Mouse (Mus musculus) gastrocnemius, postnatal 36 days (tissue): ENCODE results near the gene Fbxo2. TPM values are rescaled to one million over a fixed set of nuclear protein-coding genes. Genes with fewer than 3 reads are reported as not detected.
"Not testable (repeated sequence)": the region's sequence is repeated elsewhere in the genome, so short reads cannot be mapped to it uniquely, and the experiment has no call there.

ENCODE experiments used
- DNase-seq, 2 experiments: peaks; one replicate each; pipeline ENCODE4 v3.0.0; 2022
- intact Hi-C: fragments of 180-260 bp; cut with DNase I; formaldehyde crosslinking; loops from one replicate; pipeline ENCODE4 v1.15.1; 2025
- long read RNA-seq, 2 experiments: library from polyadenylated mRNA; stranded (forward); transcript quantifications; one replicate each; pipeline ENCODE4 v2.0.0; 2021
- total RNA-seq, 2 experiments: library from RNA; stranded (reverse); gene quantifications; 2 replicates each; pipeline ENCODE4 v1.2.3; 2021

Fbxo2 gene
- not detected for total RNA-seq
- long read RNA-seq, experiment 1 = 0 reads
- long read RNA-seq, experiment 2 = 0 reads

DNA sequence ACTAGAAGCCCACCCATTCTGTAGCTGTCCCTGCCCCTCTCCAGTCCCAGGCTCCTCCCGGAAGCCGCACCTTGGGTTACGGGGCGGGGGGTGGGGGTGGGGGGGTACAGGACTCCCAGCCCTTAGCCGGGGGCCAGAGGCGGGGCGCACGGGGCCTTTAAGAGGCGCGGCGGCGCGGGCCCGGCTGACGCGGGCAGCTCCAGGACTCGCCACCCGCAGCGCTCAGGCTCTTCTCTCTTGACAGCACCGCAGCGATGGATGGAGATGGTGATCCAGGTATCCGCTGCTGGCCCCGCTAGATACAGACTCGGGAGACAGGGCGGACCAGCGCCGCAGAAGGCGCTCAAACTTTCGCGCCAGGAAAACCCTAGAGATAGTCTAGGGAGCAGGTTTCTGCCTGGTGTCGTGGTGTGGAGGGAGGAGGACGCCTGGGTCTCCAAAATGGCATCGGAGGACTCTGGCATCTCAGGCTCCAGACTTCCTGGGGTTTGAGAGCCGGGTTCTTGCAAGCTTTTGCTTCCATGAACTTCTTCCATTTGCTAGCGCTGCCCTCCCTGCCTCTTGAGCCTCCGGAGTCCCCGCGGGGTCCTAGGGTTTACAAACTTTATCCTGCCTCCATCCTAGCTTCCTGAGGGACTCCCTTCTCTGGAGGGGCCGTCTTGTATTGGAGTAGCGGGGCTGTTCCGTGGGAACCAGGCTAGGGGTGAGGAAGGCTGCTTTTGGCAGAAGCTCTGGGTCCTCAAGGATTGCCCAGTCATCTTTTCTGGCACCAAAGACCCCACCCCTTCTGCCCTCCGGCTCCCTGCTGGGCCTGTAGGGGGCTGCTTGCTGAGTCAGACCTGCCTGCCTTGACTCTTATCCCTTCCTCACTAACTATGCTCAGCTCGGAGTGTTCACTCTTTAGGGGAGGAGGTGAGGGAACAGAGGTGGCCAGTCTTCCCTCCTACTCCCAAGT is at the start of gene Fbxo2, which contains the start of gene Fbxo44:
Fbxo2 (plus strand) TSS at position 186 of the 955 bp plus-strand sequence.
Fbxo44 (minus strand) TSS at position 47 of the 955 bp plus-strand sequence.
- no peak for DNase-seq
- intact Hi-C loops = loop anchor here (10.0 kb wide), 1 partner anchor 206 kb away; no protein-coding TSS in a partner anchor

DNA sequence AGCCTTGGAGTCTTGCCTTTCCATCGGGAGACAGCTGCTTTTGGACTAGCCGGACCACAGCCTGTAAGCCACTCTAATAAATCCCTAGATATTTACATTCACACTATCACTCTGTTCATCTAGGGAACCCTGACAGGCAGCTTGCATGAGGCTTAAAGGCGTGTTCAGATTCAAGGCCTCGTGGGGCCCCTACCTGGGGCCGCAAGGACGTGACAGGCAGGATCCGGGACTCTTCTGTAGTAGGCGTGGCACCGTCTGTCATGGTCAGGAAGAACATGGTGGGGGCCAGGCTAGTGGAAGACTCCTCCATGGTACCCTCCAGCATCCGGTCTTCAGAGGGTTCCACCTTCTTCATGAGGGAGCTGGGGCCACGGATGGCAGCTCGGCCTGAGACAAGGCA is 47.9 kb upstream of the Fbxo2 start:
- intact Hi-C loops = no loop called here
- no peak for DNase-seq

DNA sequence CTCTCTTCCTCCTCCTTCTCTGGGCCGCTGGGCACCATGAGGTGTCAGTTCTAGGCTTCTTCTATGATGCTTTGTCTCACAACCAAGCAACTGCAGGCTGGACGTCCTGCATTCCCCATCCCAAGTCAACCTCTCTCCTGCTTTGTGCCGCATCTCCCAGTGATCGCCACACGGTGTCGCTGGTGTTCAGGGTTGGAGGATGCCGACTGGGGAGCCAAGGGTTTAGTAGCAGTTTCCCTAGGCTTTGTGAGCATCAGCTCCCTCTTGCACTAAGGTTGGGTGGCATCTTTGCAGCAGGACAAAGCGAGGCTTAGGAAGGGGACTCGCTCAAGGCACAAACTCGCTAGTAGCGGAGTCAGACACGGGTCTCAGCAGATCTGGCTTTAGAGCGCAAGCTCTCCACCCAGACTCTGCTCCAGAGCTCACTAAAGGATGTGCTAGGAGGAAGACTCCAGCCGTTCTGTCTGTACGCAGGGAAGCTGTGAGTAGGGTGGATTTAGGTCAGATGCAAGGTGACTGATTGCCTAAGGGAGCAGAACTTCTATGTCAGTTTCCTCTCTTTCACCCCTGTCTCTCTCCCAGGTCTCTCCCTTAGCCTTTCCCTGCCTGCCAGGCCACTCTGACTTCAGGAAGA is 45.5 kb upstream of the Fbxo2 start:
- intact Hi-C loops = loop anchor here (1.0 kb wide), 1 partner anchor 52 kb away; no protein-coding TSS in a partner anchor
- peak; percentile 77 to 81 for DNase-seq

DNA sequence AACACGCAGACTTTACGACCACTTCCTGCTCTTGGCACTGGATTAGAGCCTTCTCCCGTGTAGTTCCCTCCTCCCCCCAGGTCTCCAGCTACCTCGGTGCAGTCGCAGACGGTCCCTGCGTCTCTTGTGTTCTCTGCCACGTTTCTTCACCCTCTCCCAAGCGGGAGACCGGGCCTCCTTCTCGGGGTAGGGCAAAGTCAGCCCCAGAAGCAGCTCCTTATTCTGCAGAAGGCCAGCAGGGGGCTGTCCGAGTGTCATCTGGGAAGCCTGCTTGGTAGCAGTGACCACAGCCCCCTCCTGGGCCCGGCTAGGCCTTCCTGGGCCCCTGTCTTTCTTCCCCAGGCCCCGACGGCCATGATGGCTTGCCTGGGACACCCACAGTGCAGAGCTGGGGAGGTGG is 45.0 kb upstream of the Fbxo2 start:
- intact Hi-C loops = no loop called here
- no peak for DNase-seq

DNA sequence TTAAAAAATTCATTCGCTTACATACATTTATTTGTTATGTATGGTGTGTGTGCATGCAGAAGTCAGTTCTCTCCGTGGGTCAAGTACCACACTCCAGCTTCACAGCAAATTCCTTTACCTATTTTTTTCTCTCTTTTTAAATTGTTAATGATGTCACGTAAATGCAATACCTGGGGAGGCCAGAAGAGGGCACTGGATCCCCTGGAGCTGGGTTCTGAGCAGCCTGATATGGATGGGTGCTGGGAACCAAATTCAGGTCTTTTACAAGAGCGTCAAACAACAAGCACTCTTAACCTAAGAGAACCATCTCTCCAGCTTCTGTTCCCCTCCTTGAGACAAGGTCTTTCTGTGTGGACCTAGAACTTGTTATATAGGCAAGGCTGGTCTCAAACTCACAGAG is 43.8 kb upstream of the Fbxo2 start:
- intact Hi-C loops = no loop called here
- no peak for DNase-seq

DNA sequence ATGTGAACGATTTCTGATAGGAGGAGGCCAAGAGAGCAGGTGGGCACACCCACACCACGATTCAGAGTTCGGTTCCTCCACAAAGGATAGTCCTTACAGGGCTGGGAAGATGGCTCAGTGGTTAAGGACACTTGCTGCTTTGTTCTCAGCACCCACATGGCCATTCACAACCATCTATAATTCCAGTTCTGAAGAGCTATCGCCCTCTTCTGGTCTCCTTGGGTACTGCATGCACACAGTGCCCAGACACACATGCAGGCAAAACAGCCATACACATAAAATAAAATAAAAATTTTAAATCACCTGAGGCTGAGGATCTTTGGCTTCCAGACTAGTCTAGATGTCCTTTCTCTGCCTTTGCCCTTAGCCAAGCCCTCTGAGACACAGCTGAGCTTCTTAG is 43.0 kb upstream of the Fbxo2 start:
- DNase-seq = no peak
- intact Hi-C loops = no loop called here

DNA sequence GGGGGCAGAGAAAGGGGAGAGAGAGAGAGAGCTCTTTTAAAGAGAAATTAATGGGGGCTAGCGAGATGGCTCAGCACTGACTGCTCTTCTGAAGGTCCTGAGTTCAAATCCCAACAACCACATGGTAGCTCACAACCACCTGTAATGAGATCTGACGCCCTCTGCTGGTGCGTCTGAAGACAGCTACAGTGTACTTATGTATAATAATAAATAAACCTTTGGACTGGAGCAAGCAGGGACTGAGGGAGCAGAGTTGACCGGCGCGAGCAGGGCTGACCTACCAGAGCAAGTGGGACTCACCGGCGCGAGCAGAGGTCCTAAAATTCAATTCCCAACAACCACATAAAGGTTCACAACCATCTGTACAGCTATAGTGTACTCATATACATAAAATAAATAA is 40.8 kb upstream of the Fbxo2 start:
- DNase-seq, intact Hi-C loops: not testable (repeated sequence)

DNA sequence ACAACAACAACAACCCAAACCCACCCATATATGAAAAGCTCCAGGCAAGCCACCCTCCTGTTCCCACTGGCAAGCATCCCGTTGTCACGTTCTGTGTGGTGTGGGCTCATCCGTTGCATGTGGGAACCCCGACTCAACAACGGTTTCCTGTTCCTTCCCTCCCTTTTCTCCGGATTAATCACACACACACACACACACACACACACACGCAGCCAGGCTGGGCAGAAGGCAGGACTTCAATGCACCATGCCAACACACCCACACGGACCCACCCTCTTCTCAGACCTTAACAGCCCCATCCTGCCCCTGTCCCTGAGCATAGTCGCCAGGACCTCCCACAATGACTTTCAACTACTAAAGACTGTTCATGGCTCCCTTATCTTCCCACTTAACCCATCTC is 39.9 kb upstream of the Fbxo2 start:
- intact Hi-C loops = no loop called here
- no peak for DNase-seq

DNA sequence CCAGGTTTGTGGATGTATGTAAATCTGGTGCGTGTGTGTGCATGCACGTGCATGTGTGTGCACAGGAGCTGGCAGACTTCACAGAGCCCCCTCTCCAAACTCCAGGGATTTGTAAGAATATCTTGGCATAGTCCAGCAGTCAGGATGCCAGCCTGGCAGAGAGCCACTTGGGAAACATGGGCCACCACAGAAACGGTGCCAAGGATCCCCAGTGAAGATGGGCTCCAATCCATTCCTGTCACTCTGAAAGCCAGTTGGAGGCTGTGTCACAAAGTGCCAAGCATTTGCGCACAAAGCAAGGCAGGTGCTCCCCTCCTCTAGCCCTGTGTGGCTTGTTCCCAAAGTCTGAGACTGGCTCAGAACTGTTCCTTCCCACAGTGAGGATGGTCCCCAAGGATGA is 39.1 kb upstream of the Fbxo2 start:
- intact Hi-C loops = no loop called here
- no peak for DNase-seq

DNA sequence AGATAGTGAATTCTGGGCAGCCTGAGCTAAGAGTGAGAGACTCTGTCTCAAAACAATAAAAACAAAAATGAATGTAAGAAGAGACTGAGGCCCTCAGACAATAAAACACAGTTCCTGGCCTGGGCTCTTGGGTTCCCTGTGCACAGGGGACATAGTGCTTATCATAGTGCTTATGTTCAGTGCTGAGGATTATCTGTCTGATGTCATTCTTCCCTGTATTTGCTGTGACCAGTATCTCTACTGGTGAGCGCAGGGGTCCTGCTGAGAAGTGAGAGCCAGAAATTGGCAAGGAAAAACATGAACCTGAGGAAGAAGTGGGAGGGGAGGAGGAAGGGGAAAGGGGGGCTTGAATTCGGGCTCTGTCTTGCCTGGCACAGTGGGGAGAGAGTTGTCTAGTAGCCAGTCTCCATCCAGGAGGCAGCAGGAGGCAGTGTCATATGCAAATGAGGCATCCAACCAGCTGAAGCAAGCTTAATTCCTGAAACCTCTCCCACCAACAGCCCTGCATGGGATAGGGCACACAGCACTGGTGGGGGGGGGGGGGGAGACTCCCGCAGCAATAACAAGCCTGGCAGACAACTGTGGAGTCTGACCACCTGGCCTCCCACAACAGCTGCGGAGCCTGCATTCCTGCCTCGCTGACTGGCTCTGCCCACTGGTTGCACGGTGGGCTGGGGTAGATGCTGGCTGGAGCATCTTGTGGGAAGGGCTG is 38.3 kb upstream of the Fbxo2 start:
- intact Hi-C loops = no loop called here
- DNase-seq = no peak

DNA sequence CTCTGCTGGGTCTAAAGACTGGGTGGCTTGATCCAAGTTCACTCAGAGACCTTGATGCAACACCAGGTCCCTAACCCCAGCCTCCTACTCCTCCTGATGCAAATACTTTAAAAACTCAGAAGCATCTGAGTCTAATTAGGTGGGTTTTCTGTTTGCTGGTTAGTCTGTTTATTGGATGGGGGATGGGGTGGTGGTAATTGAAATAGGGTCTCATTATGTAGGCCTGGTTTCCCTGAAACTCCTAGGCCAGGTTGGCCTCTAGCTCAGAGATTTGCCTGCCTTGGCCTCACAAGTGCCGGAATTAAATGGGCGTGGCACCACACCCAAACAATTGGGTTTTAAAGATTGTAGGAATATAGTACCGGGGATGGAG is 37.7 kb upstream of the Fbxo2 start:
- intact Hi-C loops = no loop called here
- no peak for DNase-seq

DNA sequence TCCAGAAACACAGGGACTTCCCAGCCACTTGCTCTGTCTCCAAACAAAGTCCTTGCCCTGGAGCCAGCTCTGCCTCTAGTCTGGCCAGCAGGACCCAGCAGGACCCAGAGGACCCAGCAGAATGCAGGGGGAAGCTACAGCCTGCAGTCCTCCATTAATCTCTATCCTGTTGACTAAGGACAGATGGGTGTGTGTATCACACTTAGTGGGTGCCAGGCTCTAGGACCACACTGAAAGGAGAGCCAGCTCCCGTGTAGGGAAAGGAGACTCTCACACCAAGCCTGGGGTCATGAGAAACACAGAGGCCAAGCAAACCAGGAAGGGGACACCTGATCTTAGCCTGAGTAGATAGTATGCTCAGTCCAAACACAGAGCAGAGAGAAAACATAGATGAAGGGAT is 32.2 kb upstream of the Fbxo2 start:
- no peak for DNase-seq
- intact Hi-C loops = no loop called here

DNA sequence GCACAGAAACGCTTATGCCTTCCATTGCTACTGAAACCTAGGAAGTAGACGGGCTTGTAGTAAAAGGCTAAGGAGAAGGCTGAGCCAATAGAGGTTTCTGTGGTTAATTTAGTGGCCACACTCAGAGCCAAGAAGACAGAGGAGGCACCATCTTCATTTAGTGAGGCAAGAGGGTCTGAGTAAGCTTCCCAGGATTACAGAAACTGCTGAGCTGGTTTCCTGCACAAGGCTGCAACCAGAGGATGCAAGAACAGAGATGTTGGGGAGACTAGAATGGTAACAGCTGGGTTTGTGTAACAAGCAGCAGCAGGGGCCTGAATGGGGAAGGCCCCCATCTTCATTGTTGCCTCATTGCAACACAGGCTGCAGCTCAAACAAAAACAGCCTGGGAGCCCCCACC is 31.7 kb upstream of the Fbxo2 start:
- DNase-seq = no peak
- intact Hi-C loops = no loop called here

DNA sequence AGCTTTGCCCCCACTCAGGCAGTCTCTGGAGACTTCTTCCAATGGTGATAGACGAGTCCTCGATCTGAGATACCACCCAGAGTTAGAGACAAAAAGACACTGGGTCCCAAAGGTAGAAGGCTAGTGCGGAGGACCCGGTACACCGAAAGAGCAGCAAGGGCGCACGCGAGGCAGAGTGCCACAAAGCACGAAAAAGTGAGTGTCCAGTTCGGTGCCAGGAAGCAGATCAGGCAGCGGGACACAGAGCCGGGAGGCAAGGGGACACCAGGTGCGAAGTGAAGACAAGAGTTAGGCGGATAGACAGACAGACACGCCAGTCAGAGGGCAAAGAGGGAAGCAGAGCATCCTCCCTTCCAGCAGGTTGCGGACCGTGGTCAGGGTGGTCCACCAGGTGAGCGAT is 30.3 kb upstream of the Fbxo2 start, which contains the start of gene Mad2l2:
Mad2l2 (plus strand) TSS at position 252 of the 400 bp plus-strand sequence.
- DNase-seq = no peak
- intact Hi-C loops = no loop called here

DNA sequence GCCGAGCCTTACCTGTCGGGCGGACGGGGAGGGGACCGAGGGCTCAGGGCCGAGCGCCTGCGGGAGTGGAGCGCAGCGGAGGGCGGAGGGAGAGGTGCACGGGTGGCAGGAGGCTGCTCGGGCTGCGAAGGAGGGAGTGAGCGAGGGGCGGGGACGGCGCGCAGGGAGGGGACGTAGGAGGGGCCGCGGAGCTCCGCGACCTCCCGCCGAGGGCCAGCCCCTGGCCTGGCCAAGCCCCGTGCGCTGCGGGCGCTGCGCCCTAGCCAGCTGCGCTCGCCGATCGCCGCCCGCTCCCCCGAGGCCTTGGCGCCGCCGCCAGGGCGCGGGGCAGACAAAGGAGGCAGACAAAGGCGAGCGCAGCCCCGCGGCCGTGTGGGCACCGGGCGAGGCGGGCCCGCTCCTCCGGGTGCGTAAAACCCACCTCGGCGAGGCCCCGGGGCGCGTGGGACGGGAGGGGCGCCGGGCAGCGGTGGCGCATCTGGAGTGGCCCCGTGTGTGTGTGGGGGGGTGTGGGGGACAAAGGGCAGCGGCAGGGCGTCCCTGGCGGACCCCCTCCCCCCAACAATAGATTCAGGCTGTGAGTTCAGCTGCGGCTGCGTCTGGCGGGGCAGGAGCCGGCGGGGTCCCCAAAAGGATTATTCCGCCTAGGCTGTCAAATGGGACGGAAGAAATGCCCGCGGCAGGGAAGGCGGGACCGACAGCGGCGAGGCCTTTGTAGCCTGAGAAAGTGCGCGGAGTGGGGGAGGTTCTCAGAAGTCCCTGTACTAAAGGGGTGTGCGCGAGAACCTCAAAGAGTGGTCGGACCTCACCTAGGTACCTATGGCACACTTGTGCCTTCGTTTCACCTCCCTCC is 29.6 kb upstream of the Fbxo2 start, which contains the start of gene Draxin:
Draxin (minus strand) TSS at position 138 of the 853 bp plus-strand sequence.
- no peak for DNase-seq
- intact Hi-C loops = no loop called here

DNA sequence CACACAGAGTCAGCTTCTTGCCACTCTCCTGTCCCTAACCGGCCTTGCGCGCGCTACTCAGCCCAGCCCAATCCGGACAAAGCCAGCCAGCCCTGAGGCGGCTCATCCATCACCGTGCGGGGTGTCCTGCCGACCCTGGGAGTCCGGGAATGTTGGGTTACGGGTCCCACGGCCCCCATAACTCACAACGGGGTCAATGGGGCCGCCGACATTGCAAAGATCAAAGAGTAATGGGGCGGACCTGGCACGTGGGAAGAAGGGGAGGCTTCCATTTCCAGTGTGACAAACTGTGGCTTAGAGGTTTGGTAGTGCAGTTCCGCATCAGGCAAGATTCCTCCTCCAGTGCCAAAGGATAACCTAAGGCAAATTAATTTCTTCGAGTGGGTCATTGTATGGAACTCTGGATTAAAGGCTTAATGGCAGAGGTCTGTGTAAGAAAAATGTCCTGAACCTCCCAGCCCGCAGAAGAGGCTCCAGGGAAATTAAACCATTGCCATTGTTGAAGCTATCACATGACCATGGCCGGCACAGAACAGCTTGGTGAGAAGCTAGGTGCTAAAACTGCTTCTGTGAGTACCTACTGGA is 28.8 kb upstream of the Fbxo2 start:
- intact Hi-C loops = no loop called here
- no peak for DNase-seq

DNA sequence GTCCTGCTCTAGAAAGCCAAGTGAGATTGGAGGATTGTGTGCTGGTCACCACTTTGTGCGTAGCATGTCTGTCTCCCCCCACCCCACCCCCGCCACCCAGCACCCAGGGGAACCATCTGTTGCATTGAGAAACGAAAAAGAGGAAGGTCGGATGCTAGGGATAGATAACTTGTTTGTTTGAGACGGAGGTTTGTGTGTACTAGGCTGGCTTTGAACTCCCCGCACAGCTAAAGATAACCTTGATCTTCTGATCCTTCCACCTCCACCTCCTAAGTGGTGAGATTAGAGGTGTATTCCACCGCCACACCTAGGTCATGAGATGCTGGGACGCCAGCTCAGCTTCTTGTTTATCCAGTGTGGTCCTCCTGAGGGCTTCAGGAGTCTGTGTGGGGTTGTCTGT is 25.4 kb upstream of the Fbxo2 start:
- intact Hi-C loops = no loop called here
- DNase-seq = no peak

DNA sequence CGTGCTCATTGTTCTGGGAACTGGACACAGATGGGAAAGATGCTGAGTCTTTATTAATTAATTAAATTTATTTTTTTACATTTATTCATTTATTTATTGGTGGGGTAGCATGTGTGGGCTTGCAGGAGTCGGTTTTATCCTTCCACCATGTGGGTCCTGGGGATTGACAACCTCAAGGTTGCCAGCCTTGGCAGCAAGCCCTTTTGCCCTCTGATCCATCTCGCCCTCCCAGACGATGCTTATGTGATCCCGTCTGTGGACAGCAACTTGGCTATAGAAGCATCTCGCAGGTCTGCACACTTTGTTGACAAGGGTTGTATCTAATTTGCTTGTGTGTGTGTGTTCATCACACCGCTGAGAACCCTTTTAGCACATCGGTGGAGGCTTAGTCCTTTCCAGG is 22.9 kb upstream of the Fbxo2 start:
- no peak for DNase-seq
- intact Hi-C loops = no loop called here

DNA sequence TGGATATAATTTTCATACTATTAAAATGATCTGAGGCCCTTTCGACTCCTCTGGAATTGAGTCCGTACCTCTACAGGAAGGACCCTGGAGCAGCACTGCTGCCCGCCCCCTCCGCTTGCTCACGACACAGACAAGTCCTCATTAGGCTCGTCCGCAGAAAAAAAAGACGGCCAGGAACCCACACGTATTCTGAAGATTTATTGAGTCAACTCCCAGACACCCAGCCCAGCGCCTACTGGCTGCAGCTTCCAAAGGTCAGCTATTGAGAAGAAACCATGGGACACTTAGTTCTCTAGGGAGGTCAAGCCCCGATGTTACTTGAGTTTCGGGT is 20.7 kb upstream of the Fbxo2 start:
- DNase-seq = no peak

More for the DNA sequence above, 20.7 kb upstream of the Fbxo2 start:
- intact Hi-C loops = loop anchor here (2.0 kb wide), 2 partner anchors 13 to 27 kb away; partner anchors contain the start of gene Fbxo6
